Comparison of ENCODE assay signal across 9 mouse cellular contexts in the genomic region with DNA sequence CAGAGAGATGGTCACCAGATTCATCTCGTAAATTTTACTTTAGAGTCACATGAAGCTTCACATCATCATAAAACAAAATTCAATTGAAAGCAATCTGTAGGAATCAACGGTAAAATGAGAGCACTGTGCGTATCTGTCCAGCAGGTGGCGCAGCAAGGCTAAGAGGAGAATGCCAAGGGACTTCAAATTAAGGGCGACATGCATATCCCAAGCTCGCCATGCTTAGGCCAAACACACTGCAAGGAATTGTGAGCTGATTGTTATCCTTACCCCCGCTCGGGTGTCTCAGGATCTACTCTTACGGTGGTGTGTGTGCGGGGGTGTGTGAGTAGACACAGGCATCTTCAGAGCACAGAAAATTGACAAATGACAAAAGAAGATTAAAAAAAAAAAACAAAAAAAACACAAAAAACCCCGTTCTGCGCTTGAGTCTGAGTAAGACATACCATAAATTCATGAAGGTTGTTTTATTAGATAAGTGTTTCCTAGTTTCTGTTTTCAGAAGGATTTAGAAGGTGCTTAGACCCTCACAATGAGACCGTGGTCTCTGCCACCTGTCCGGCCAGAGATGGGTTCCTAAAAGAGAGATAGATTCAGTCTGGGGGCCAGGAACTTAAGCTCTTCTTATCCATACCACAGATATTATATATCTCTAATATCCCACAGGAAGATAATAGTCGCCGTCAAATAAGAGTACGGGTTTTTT.
DNase-seq lines count a peak whose midpoint lies in the region; ATAC-seq lines count a peak whose summit lies in the region.
"Had no signal": no experiment of that assay in that cellular context is flagged by ENCODE, and none has a peak within 500 bp of the region (broad histone marks: within the 10 kb centered on the region; RNA-seq: fewer than 3 reads in every experiment).

No protein-coding gene starts in this region.

- H3K4me1 ChIP-seq in hindbrain, embryonic 10.5 days (replicated peaks) = no peaks in the 10 kb centered on the region
- H3K4me1 ChIP-seq in lung, embryonic 16.5 days (replicated peaks; ENCODE audit: control insufficient read depth, insufficient read depth, low read length) = no peaks in the 10 kb centered on the region

- no peaks in the 10 kb centered on the region for H3K9me3 ChIP-seq in hindbrain, embryonic 10.5 days
- no peaks in the 10 kb centered on the region for H3K9me3 ChIP-seq in lung, embryonic 16.5 days (ENCODE audit: control insufficient read depth, low read length)

- peak overlapping the region; percentile 29; the same call in 1 of the 2 replicates for H3K4me2 ChIP-seq in lung, embryonic 16.5 days (ENCODE audit: low read depth, low read length)

- peak; percentile 61 for DNase-seq in MN1 (ENCODE audit: low spot score)
- peak; percentile 87 to 91 for DNase-seq in cerebellum, adult 18-20 months
- DNase-seq in forelimb bud, embryonic 11.5 days (ENCODE audit: low read depth, low spot score) = peak; percentile 82
- DNase-seq in hindbrain, embryonic 10.5 days (ENCODE audit: low spot score) = peak; percentile 81
- DNase-seq in layer of hippocampus, adult 9-10 months (ENCODE audit: low spot score) = peak; percentile 82
- peak; percentile 41 for DNase-seq in retina, adult 2 months (ENCODE audit: low read depth, low spot score)
- peak; percentile 16 for DNase-seq in urinary bladder, postnatal 10 days (ENCODE audit: low spot score)

- no peak; the same call in 1 of the 2 replicates for ATAC-seq in lung, embryonic 16.5 days (ENCODE audit: low read depth)

- no peaks in the 10 kb centered on the region for H3K27me3 ChIP-seq in hindbrain, embryonic 10.5 days (ENCODE audit: insufficient read depth, poor library complexity, severe bottlenecking)
- no peaks in the 10 kb centered on the region for H3K27me3 ChIP-seq in lung, embryonic 16.5 days (ENCODE audit: control insufficient read depth, insufficient read depth, low read depth, low read length)

- 0 out of 2 replicates have a peak overlapping the region, but pooled peaks have one; percentile 26 for H3K4me3 ChIP-seq in hindbrain, embryonic 10.5 days
- no peak overlapping the region for H3K4me3 ChIP-seq in lung, embryonic 16.5 days (ENCODE audit: low read length)

- WGBS in hindbrain, embryonic 10.5 days = 16% methylated on average over 17 of the region's 17 CpGs
- 13% methylated on average over 17 of the region's 17 CpGs for WGBS in lung, embryonic 16.5 days

- H3K9ac ChIP-seq in lung, embryonic 16.5 days (ENCODE audit: low read length) = no peak overlapping the region

- H3K27ac ChIP-seq in hindbrain, embryonic 10.5 days = no peak overlapping the region
- no peak overlapping the region for H3K27ac ChIP-seq in lung, embryonic 16.5 days (ENCODE audit: low read length)
- H3K27ac ChIP-seq: macrophage had no signal

- no peaks in the 10 kb centered on the region for H3K36me3 ChIP-seq in hindbrain, embryonic 10.5 days
- no peaks in the 10 kb centered on the region for H3K36me3 ChIP-seq in lung, embryonic 16.5 days (ENCODE audit: control insufficient read depth, insufficient read depth, low read length)

Comparison
In these comparisons a context has a peak if more than half of its experiments do, and no peak if none do; other contexts are left out.
1. DNase-seq: peak in every context shown above with its lines; median percentile 89 in cerebellum, adult 18-20 months; 82 in forelimb bud, embryonic 11.5 days; 82 in layer of hippocampus, adult 9-10 months; 81 in hindbrain, embryonic 10.5 days; 61 in MN1; 41 in retina, adult 2 months; 16 in urinary bladder, postnatal 10 days.